Mouse (Mus musculus) forebrain, postnatal 0 days (tissue): Measurements from ENCODE around the gene Mlkl. TPM values are rescaled to one million over a fixed set of nuclear protein-coding genes. Genes with fewer than 3 reads are reported as not detected.
A peak's percentile ranks its signal among the peaks of the same experiment; 100 is the strongest.

Experiments
- ATAC-seq: fragments of 200-750 bp; cut with Nextera tagmentation; 2 replicates; pipeline ENCODE4 v1.8.0; 2017; ENCODE audit warnings: mild to moderate bottlenecking, moderate library complexity
- DNase-seq: peaks from one replicate; pipeline ENCODE4 v3.0.0-alpha.2; 2015
- H3K27ac ChIP-seq: fragments of 300-500 bp; sonication (generic); 2 replicates; pipeline ENCODE4 v1.5.1; 2014; ENCODE audit warnings: low read depth, mild to moderate bottlenecking, antibody characterized with exemption, low read length, moderate library complexity, mixed read lengths
- H3K27me3 ChIP-seq: fragments of 300-500 bp; sonication (generic); 2 replicates; pipeline ENCODE4 v1.6.1; 2014; ENCODE audit warnings: mild to moderate bottlenecking, low read length, mixed read lengths; ENCODE audit not compliant: insufficient read depth
- H3K36me3 ChIP-seq: fragments of 300-500 bp; sonication (generic); 2 replicates; pipeline ENCODE4 v1.6.1; 2014; ENCODE audit warnings: mild to moderate bottlenecking, moderate library complexity; ENCODE audit not compliant: insufficient read depth
- H3K4me1 ChIP-seq: fragments of 300-500 bp; sonication (generic); 2 replicates; pipeline ENCODE4 v1.6.1; 2014; ENCODE audit warnings: antibody characterized with exemption; ENCODE audit not compliant: insufficient read depth
- H3K4me2 ChIP-seq: fragments of 300-500 bp; sonication (generic); 2 replicates; pipeline ENCODE4 v1.6.1; 2014; ENCODE audit warnings: low read depth, mild to moderate bottlenecking, moderate library complexity
- H3K4me3 ChIP-seq: fragments of 300-500 bp; sonication (generic); 2 replicates; pipeline ENCODE4 v1.5.1; 2014; ENCODE audit warnings: low read depth, low read length, mixed read lengths
- H3K9ac ChIP-seq: fragments of 300-500 bp; sonication (generic); 2 replicates; pipeline ENCODE4 v1.6.1; 2014; ENCODE audit warnings: mild to moderate bottlenecking
- H3K9me3 ChIP-seq: fragments of 300-500 bp; sonication (generic); 2 replicates; pipeline ENCODE4 v1.6.1; 2016; ENCODE audit warnings: low read length
- CTCF ChIP-seq: sonication (generic); IDR thresholded peaks from 2 replicates; pipeline ENCODE4 v1.5.1; 2016; ENCODE audit warnings: antibody characterized with exemption, control low read depth, low read depth
- WGBS: fragments of 180-500 bp; shearing (Covaris S2); extraction: QIAGEN DNeasy Blood & Tissue Kit; methylation state at CpG from one replicate; pipeline ENCODE4 v1.1.7; 2014; 5-methylcytosine and 5-hydroxymethylcytosine counted together
- polyA plus RNA-seq: library from polyadenylated mRNA; unstranded; fragments of >200 nt; fragmentation: Nextera tagmentation; extraction: Ambion mirVana; gene quantifications from 2 replicates; pipeline ENCODE4 v1.2.1, GENCODE M21; 2015
- total RNA-seq: library from RNA; depleted of rRNA; stranded (reverse); fragments of >200 nt; gene quantifications from 2 replicates; pipeline ENCODE4 v1.2.3, GENCODE M21; 2014

Gene Mlkl
- total and polyA plus RNA-seq, 2 experiments from 2014 or later: 0.94 to 1.4 TPM

DNA sequence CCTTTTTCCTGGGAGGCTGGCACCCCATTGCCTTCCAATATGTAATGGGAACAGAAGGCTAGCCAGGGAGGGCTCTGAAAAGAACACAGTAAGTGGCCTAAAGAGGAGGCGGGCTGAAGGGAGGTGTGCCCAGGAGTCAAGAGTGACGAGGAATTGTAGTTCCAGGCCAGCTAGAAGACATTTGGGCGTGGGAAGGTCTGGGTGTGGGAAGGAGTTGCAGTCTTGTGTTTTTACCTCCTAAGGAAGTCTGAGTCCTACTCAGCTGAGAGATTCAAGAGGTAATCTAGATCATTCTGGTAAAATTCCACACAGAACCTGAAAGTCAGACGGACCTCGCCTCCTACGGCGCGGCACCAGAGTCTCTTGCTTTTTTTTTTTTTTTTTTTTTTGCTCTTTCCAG is 25.5 kb upstream of the Mlkl start:
- Histone ChIP-seq H3K4me1 (no peaks in the 10 kb centered on the region), H3K36me3 (no peaks in the 10 kb centered on the region), H3K9ac (no peak overlapping the region), H3K4me3 (no peak overlapping the region), H3K9me3 (no peaks in the 10 kb centered on the region), H3K27me3 (no peaks in the 10 kb centered on the region), H3K4me2 (no peak overlapping the region), H3K27ac (no peak overlapping the region)
- DNase-seq: no peak
- TF ChIP-seq CTCF: no peak
- no peak for ATAC-seq
- whole genome bisulfite sequencing: 82% methylated on average over 8 of the region's 8 CpGs

DNA sequence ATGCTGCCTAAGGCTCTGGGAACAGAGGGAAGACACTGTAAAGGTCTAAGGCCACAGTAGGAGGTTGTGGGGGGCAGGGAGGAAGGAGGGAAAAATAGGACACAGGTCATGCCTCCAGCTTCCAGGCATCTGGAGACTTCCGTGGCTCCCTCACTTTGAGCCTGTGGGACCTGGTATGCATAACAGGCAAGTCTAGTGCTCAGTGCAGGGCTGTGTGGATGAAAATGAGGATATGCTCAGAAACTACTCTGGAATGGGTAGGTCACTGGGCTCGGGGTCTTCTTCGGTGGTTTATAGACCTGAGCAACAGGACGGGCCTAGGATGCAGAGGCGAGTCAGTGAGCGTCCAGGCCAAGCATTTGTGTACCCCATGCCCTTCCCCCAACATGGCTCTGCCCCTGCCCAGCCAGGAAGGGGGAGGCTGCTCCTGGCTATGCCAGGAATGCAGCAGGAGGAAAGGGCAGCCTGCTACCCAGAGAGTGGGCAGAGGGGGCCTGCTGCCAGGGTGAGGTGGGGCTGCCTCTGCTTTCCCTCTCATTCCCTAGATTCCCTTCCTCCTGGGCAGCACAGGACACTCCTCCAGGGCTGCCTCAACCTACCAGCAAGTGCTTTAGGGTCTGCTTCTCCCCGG is 22.7 kb upstream of the Mlkl start:
- Histone ChIP-seq H3K9me3 (no peaks in the 10 kb centered on the region), H3K36me3 (no peaks in the 10 kb centered on the region), H3K4me3 (no peak overlapping the region), H3K27me3 (no peaks in the 10 kb centered on the region), H3K27ac (no peak overlapping the region), H3K4me2 (no peak overlapping the region), H3K9ac (no peak overlapping the region), H3K4me1 (no peaks in the 10 kb centered on the region)
- DNase-seq (no peak), ATAC-seq (no peak)
- WGBS: 63% methylated on average over 7 of the region's 7 CpGs
- TF ChIP-seq CTCF: no peak

DNA sequence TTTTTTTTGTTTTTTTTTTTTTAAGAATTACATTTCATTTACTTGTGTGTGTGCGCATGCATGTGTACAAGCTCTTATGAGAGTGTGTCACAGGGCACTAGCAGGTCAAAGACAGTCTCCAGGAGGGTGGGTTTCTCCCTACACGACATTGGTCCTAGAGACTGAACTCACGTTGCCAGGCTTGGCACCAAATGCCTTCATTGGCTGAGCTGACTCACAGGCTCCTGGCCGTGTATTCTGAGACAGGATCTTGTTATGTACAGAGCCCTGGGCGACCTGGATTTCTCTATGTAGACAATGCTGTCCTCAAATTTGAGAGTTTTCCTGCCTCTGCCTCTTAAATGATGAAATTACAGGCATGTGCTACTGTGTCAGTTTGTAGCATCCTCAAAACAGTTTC is 22.0 kb upstream of the Mlkl start:
- no peaks in the 10 kb centered on the region for H3K36me3 ChIP-seq
- H3K9me3 ChIP-seq: no peaks in the 10 kb centered on the region
- DNase-seq (no peak), ATAC-seq (no peak)
- no peak overlapping the region for H3K9ac ChIP-seq
- 66% methylated on average over 5 of the region's 5 CpGs for WGBS
- H3K27me3 ChIP-seq: no peaks in the 10 kb centered on the region
- TF ChIP-seq CTCF: no peak
- no peak overlapping the region for H3K27ac ChIP-seq
- H3K4me3 ChIP-seq: no peak overlapping the region
- no peaks in the 10 kb centered on the region for H3K4me1 ChIP-seq
- no peak overlapping the region for H3K4me2 ChIP-seq

DNA sequence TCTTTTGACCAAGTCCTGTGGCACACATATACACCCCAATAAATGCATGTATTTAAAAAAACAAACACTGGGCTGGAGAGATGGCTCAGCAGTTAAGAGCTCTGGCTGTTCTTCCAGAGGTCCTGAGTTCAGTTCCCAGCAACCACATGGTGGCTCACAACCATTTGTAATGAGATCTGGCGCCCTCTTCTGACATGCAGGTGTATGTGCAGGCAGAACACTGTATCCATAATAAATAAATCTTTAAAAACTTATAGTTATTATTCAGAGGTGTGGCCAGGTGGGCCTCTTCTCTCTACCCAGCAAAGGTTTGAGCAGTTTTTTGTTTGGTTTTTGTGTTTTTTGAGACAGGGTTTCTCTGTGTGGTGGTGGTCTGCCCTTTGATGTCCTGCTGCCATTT is 20.9 kb upstream of the Mlkl start:
- TF ChIP-seq CTCF: no peak
- Histone ChIP-seq H3K9ac (no peak overlapping the region), H3K9me3 (no peaks in the 10 kb centered on the region), H3K4me3 (no peak overlapping the region), H3K4me2 (no peak overlapping the region), H3K36me3 (no peaks in the 10 kb centered on the region), H3K27me3 (no peaks in the 10 kb centered on the region), H3K27ac (no peak overlapping the region), H3K4me1 (no peaks in the 10 kb centered on the region)
- DNase-seq (no peak), ATAC-seq (no peak)
- 75% methylated on average over 1 of the region's 1 CpGs for WGBS

DNA sequence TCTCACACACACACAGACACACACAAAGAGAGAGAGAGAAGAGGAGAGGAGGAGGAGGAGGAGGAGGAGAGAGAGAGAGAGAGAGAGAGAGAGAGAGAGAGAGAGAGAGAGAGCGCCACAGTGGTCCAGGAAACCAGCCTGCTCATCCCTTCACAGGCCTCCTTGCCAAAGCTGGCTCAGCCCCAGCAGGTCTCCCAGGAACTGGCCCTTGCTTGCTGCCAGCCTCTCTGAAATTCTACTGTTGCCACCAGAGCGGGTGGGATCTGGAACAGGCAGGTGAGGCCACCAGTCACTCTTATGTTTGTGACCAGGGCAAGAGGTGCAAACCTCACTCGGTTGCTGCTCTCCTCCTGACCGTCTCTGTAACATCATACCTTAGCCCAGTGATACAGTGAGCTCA is 19.5 kb upstream of the Mlkl start:
- no peak for TF ChIP-seq CTCF
- Histone ChIP-seq H3K27ac (no peak overlapping the region), H3K4me1 (no peaks in the 10 kb centered on the region), H3K27me3 (no peaks in the 10 kb centered on the region), H3K9me3 (no peaks in the 10 kb centered on the region), H3K4me3 (no peak overlapping the region), H3K4me2 (no peak overlapping the region), H3K9ac (no peak overlapping the region), H3K36me3 (no peaks in the 10 kb centered on the region)
- WGBS: 89% methylated on average over 4 of the region's 4 CpGs
- no peak for DNase-seq
- no peak for ATAC-seq

DNA sequence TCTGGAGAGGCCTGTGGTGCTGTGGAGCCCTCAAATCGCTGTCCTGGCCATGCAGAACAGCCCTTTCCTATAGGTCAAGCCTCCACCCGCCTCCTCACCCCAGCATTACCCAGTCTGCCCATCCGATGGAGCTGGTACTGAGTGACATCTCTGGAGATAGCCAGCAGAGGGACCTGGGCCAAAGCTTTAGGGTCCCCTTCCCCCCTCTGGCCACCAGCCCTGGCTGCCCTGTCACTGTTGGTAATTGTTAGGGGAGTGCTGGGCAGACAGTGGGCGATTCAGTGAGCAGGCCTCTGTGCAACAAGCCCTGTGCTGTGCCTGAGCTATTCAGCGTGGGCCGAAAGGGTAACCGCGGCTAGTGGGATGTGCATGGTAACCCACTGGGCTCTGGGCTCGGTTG is 15.5 kb upstream of the Mlkl start:
- Histone ChIP-seq H3K4me1 (no peaks in the 10 kb centered on the region), H3K27ac (no peak overlapping the region), H3K36me3 (no peaks in the 10 kb centered on the region), H3K4me3 (no peak overlapping the region), H3K4me2 (no peak overlapping the region), H3K27me3 (no peaks in the 10 kb centered on the region), H3K9me3 (no peaks in the 10 kb centered on the region), H3K9ac (no peak overlapping the region)
- no peak for TF ChIP-seq CTCF
- DNase-seq (no peak), ATAC-seq (peak; percentile 72)
- 78% methylated on average over 9 of the region's 9 CpGs for WGBS

DNA sequence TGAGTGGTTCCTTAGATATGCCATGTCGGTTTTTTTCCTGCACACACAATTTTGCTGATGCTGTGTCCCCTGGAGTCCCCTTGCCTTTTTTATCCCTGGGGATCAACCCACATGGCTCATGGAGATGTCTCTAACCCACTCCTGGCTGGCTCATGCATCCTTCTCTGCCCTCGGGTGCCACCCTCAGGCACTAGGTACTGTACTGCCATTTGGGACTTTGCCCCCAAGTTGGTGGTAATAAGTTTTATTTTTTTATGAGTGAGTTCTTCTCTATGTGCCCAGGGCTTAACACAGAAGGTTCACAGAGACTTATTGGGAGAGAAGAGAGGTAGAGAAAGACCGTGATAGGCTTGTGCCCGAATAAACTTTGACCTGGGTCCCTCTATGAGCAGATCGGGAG is 14.3 kb upstream of the Mlkl start:
- TF ChIP-seq CTCF: no peak
- H3K4me3 ChIP-seq: no peak overlapping the region
- no peak overlapping the region for H3K4me2 ChIP-seq
- 91% methylated on average over 5 of the region's 5 CpGs for WGBS
- no peaks in the 10 kb centered on the region for H3K27me3 ChIP-seq
- DNase-seq: no peak
- H3K27ac ChIP-seq: no peak overlapping the region
- ATAC-seq: no peak
- H3K4me1 ChIP-seq: no peaks in the 10 kb centered on the region
- H3K9me3 ChIP-seq: no peaks in the 10 kb centered on the region
- no peak overlapping the region for H3K9ac ChIP-seq
- no peaks in the 10 kb centered on the region for H3K36me3 ChIP-seq
